Mouse (Mus musculus): ENCODE measurements at regions not wholly inside any gene's neighbourhood (a gene's known extent, or its start where the extent isn't known, plus 50 kb on each side); places are given as distances from the start of the nearest gene placed in this dataset.

GRCm38 (mm10) chr13:43852888-43853287, 68.3 kb downstream of the Cd83 start:
- DNase-seq (ENCODE audit: low spot score in 2 of 2), result no peak

GRCm38 (mm10) chr13:43854973-43855372, 70.4 kb downstream of the Cd83 start:
- DNase-seq (ENCODE audit: low spot score in 2 of 2), result no peak

GRCm38 (mm10) chr13:43860932-43861331, 76.4 kb downstream of the Cd83 start:
- DNase-seq (ENCODE audit: low spot score in 2 of 2), result no peak

- no peak for DNase-seq (ENCODE audit: low spot score in 2 of 2)
These were observed 76.8 kb downstream of the Cd83 start for GRCm38 (mm10) chr13:43861424-43861823.

- DNase-seq (ENCODE audit: low spot score in 2 of 2), result no peak
These were observed 77.5 kb downstream of the Cd83 start for GRCm38 (mm10) chr13:43862056-43862455.

- DNase-seq (ENCODE audit: low spot score in 2 of 2), result no peak
These were observed 78.0 kb downstream of the Cd83 start for GRCm38 (mm10) chr13:43862586-43862985.

- no peak for DNase-seq (ENCODE audit: low spot score in 2 of 2)
These were observed 79.1 kb downstream of the Cd83 start for GRCm38 (mm10) chr13:43863581-43864100.

GRCm38 (mm10) chr13:43864153-43864861, 79.7 kb downstream of the Cd83 start:
- DNase-seq (ENCODE audit: low spot score in 2 of 2), result peak; percentile 99

GRCm38 (mm10) chr13:43865036-43865435, 80.5 kb downstream of the Cd83 start:
- no peak for DNase-seq (ENCODE audit: low spot score in 2 of 2)

- DNase-seq (ENCODE audit: low spot score in 2 of 2), result no peak
These were observed 91.3 kb downstream of the Cd83 start for GRCm38 (mm10) chr13:43875895-43876294.

- no peak for DNase-seq (ENCODE audit: low spot score in 2 of 2)
These were observed 102.7 kb downstream of the Cd83 start for GRCm38 (mm10) chr13:43887284-43887683.

- no peak for DNase-seq (ENCODE audit: low spot score in 2 of 2)
These were observed 107.4 kb downstream of the Cd83 start for GRCm38 (mm10) chr13:43891928-43892327.

GRCm38 (mm10) chr13:43895990-43896389, 111.4 kb downstream of the Cd83 start:
- DNase-seq (ENCODE audit: low spot score in 2 of 2), result no peak

GRCm38 (mm10) chr13:43897046-43897445, 112.5 kb downstream of the Cd83 start:
- DNase-seq (ENCODE audit: low spot score in 2 of 2), result no peak

GRCm38 (mm10) chr13:43898555-43899258, 114.1 kb downstream of the Cd83 start:
- DNase-seq (ENCODE audit: low spot score in 2 of 2), result no peak

- no peak for DNase-seq (ENCODE audit: low spot score in 2 of 2)
These were observed 115.5 kb downstream of the Cd83 start for GRCm38 (mm10) chr13:43900115-43900514.

GRCm38 (mm10) chr13:43900758-43901157, 116.2 kb downstream of the Cd83 start:
- no peak for DNase-seq (ENCODE audit: low spot score in 2 of 2)

- DNase-seq (ENCODE audit: low spot score in 2 of 2), result peak in 1 of 2 experiments; percentile 25
These were observed 118.8 kb downstream of the Cd83 start for GRCm38 (mm10) chr13:43903391-43903790.

GRCm38 (mm10) chr13:43904291-43904690, 119.7 kb downstream of the Cd83 start:
- DNase-seq (ENCODE audit: low spot score in 2 of 2), result no peak

- DNase-seq (ENCODE audit: low spot score in 2 of 2), result no peak
These were observed 121.7 kb downstream of the Cd83 start for GRCm38 (mm10) chr13:43906241-43906640.

- DNase-seq (ENCODE audit: low spot score in 2 of 2), result no peak
These were observed 122.8 kb downstream of the Cd83 start for GRCm38 (mm10) chr13:43907425-43907824.

GRCm38 (mm10) chr13:43908041-43908644, 123.6 kb downstream of the Cd83 start:
- DNase-seq (ENCODE audit: low spot score in 2 of 2), result no peak

- DNase-seq (ENCODE audit: low spot score in 2 of 2), result no peak
These were observed 125.4 kb downstream of the Cd83 start for GRCm38 (mm10) chr13:43909933-43910332.

Measured in urinary bladder, postnatal 4 days (tissue).